Mouse (Mus musculus) heart, adult 2 months (tissue): ENCODE results near the gene Il1rap.

Source experiments
- CTCF ChIP-seq: fragments of 200-600 bp; IDR thresholded peaks from 2 replicates; pipeline ENCODE4 v1.8.1; 2022; ENCODE audit warnings: antibody characterized with exemption, mild to moderate bottlenecking, moderate library complexity
- POLR2A ChIP-seq: fragments of 200-500 bp; IDR thresholded peaks from 2 replicates; pipeline ENCODE4 v1.6.1; 2011; ENCODE audit warnings: mild to moderate bottlenecking, low read depth, low read length, control low read depth; ENCODE audit not compliant: insufficient read depth

DNA sequence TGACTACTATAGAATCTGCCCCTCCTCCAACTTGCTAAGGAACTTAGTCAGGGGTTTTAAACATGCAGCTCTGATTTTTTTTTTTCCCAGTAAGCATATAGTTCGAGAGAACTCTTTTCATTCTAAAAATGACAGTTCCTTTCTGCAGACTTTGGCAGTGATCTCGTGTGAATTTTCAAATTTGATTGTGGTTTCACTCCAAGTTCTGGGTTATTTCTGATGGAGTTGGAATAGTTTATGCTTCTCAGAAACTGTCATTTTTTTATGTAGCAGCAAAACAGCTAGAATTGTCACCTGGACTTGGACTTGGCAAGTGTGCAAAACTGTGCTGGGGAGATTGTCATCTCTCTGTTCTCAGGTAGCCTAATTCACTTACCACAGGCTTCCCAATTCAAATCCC is 53.3 kb downstream of the Il1rap start:
- TF ChIP-seq POLR2A (no peak), CTCF (no peak)
